Mouse (Mus musculus): ENCODE data around the gene Slc25a33.

DNA sequence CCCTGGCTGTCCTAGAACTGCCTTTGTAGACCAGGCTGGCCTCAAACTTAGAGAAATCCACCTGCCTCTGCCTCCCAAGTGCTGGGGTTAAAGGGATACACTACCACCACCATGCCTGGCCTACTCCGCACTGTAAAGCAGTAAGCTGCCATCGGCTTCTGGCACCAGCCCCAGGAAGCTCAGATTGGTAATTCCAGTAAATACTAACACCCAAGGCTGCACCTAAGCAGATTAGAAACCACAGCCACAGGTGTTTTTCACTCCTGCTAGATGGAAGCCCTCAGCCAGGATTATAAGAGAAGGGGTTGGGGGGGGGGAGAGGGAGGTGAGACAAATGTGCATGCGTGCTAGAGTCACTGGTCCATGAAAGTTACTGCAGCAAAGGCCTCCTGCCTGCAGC is 45.1 kb upstream of the Slc25a33 start:
- TF ChIP-seq CTCF (conservative IDR thresholded peaks at IDR 0.05; ENCODE audit: insufficient read depth, insufficient read length, low read depth, low read length), result no peak
- TF ChIP-seq POLR2A (IDR thresholded peaks at IDR 0.05; ENCODE audit: low read depth, low read length), result no peak

Measured in kidney, adult 2 months (tissue).